Mouse (Mus musculus) central nervous system, embryonic 14 days (tissue): ENCODE measurements around the gene Ncl. TPM values are rescaled to one million over a fixed set of nuclear protein-coding genes. Genes with fewer than 3 reads are reported as not detected.

Experiments used
- polyA plus RNA-seq: library from polyadenylated mRNA; depleted of rRNA; stranded (reverse); fragments of >200 nt; gene quantifications from 2 replicates; pipeline ENCODE4 v1.2.3, GENCODE M21; 2012; rRNA removed

Ncl gene
- 148 and 177 TPM in 2 replicates for polyA plus RNA-seq

GRCm38 (mm10) chr1:86358906-86359797 lies at the start of gene Ncl:
Gene Ncl, minus strand, starts transcription at chr1:86359400.

GRCm38 (mm10) chr1:86302532-86302931 lies 56.7 kb downstream of the Ncl start, which contains the start of gene B3gnt7:
Gene B3gnt7, plus strand, starts transcription at chr1:86302832.

Other genes starting within 250 kb of the Ncl start
- 0.05 and 0.13 TPM in 2 replicates for gene Htr2b, start 247.4 kb downstream of the Ncl start, polyA plus RNA-seq
- 2.3 and 2.5 TPM in 2 replicates for gene Gm21972, start 225.8 kb downstream of the Ncl start, polyA plus RNA-seq
- 23.8 and 24.3 TPM in 2 replicates for gene Armc9, start 204.6 kb downstream of the Ncl start, polyA plus RNA-seq
- 3.8 and 5.0 TPM in 2 replicates for gene B3gnt7, start 56.6 kb downstream of the Ncl start, polyA plus RNA-seq
- gene Nmur1, start 66.8 kb upstream of the Ncl start, polyA plus RNA-seq = 0.05 and 0.13 TPM in 2 replicates
- not detected in 2 replicates for gene Tex44, start 66.9 kb upstream of the Ncl start, polyA plus RNA-seq
- 3,111 and 3,676 TPM in 2 replicates for gene Ptma, start 167.3 kb upstream of the Ncl start, polyA plus RNA-seq
- 87.5 and 92.4 TPM in 2 replicates for gene Pde6d, start 223.2 kb upstream of the Ncl start, polyA plus RNA-seq
- gene Cops7b, start 223.5 kb upstream of the Ncl start, polyA plus RNA-seq = 71.1 and 71.8 TPM in 2 replicates